Comparison of ENCODE assay signal across 18 mouse cellular contexts in the genomic region with DNA sequence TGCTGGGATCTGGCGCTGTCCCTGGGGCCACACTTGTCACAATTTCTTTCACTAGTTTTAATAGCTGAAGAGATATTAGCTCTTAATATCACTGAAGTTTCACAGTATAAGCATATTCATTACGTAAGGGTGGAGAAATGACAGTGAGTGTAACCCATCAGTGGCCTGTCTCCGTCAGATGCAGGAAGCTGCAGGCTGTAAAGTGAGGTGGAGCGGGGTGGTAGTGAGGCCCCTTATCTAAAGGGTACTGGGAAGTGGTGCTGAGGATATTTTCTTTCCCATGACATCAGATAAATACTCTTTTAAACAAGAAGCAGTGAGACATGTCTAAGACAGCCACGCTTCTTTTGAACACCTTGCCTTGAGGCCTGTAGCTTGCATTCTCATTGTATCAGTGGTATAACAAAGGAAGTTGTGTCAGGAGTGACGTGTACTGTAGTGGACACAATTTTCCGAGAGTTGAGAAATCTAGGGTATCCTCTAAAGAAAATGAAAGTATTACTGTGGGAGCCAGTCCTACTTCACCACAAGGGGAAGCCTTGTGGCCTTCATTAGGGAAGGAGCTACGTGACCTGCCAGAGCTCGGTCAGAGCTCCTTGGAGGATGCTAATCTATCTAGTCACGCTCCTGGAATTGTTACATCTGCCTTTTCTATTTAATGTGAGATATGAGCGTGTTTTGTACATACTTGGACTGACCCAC. TPM values are rescaled to one million over a fixed set of nuclear protein-coding genes. Genes with fewer than 3 reads are reported as not detected.
A peak's percentile ranks its signal among the peaks of the same experiment; 100 is the strongest.
DNase-seq lines count a peak whose midpoint lies in the region; ATAC-seq lines count a peak whose summit lies in the region.
"Had no signal": no experiment of that assay in that cellular context is flagged by ENCODE, and none has a peak within 500 bp of the region (broad histone marks: within the 10 kb centered on the region; RNA-seq: fewer than 3 reads in every experiment).

No protein-coding gene starts in this region.

- no peaks in the 10 kb centered on the region for H3K9me3 ChIP-seq in heart, embryonic 16.5 days (replicated peaks; ENCODE audit: control insufficient read depth, low read length)
- H3K9me3 ChIP-seq in midbrain, embryonic 10.5 days (replicated peaks) = no peaks in the 10 kb centered on the region
- no peaks in the 10 kb centered on the region for H3K9me3 ChIP-seq in midbrain, embryonic 16.5 days (replicated peaks; ENCODE audit: control insufficient read depth, low read length, poor library complexity, severe bottlenecking)
- H3K9me3 ChIP-seq: forebrain, embryonic 13.5 days; G1E; liver, embryonic 13.5 days had no signal

- H3K4me2 ChIP-seq in heart, embryonic 16.5 days (ENCODE audit: low read depth, low read length) = no peak overlapping the region
- H3K4me2 ChIP-seq in midbrain, embryonic 16.5 days (ENCODE audit: low read length) = no peak overlapping the region
- H3K4me2 ChIP-seq: forebrain, embryonic 13.5 days; liver, embryonic 13.5 days had no signal

- no peak overlapping the region for H3K9ac ChIP-seq in heart, embryonic 16.5 days (ENCODE audit: low read length)
- H3K9ac ChIP-seq in midbrain, embryonic 16.5 days (ENCODE audit: low read depth, low read length) = no peak overlapping the region
- H3K9ac ChIP-seq: forebrain, embryonic 13.5 days; liver, embryonic 13.5 days had no signal

- no peak for DNase-seq in heart, postnatal 14 days
- DNase-seq in midbrain, embryonic 10.5 days (ENCODE audit: low spot score) = peak; percentile 10
- no peak for DNase-seq in frontal cortex, postnatal 14 days (ENCODE audit: low spot score in 2 of 2)
- DNase-seq in right cerebral cortex, postnatal 36 days (ENCODE audit: low spot score in 2 of 2) = no peak
- DNase-seq: adrenal gland, postnatal 10 days; cerebellum, adult 9-10 months; embryo, embryonic 11 days; kidney, adult 18-20 months; kidney, postnatal 14 days; liver, embryonic 13.5 days; thymus, postnatal 25 days had no signal

- H3K36me3 ChIP-seq in heart, embryonic 16.5 days (ENCODE audit: control insufficient read depth, insufficient read depth) = peaks cover 2% of the 10 kb centered on the region; the same call in 1 of the 2 replicates
- peaks cover 38% of the 10 kb centered on the region for H3K36me3 ChIP-seq in midbrain, embryonic 10.5 days
- H3K36me3 ChIP-seq in midbrain, embryonic 16.5 days (ENCODE audit: control insufficient read depth, insufficient read depth, low read length) = no peaks in the 10 kb centered on the region

- H3K27me3 ChIP-seq in heart, embryonic 16.5 days (ENCODE audit: control insufficient read depth, insufficient read depth, low read length) = no peaks in the 10 kb centered on the region
- H3K27me3 ChIP-seq in midbrain, embryonic 10.5 days (ENCODE audit: low read depth, poor library complexity, severe bottlenecking) = no peaks in the 10 kb centered on the region
- no peaks in the 10 kb centered on the region for H3K27me3 ChIP-seq in midbrain, embryonic 16.5 days (ENCODE audit: control insufficient read depth, insufficient read depth, low read depth, low read length)
- H3K27me3 ChIP-seq: forebrain, embryonic 13.5 days; liver, embryonic 13.5 days had no signal

- no peaks in the 10 kb centered on the region for H3K4me1 ChIP-seq in heart, embryonic 16.5 days (ENCODE audit: control insufficient read depth, insufficient read depth, low read length)
- H3K4me1 ChIP-seq in midbrain, embryonic 10.5 days = peaks cover 8% of the 10 kb centered on the region; the same call in 1 of the 2 replicates
- no peaks in the 10 kb centered on the region for H3K4me1 ChIP-seq in midbrain, embryonic 16.5 days (ENCODE audit: control insufficient read depth, insufficient read depth, low read length)
- H3K4me1 ChIP-seq: forebrain, embryonic 13.5 days; liver, embryonic 13.5 days had no signal

- 75% methylated on average over 11 of the region's 11 CpGs for WGBS in heart, embryonic 16.5 days
- 94% methylated on average over 11 of the region's 11 CpGs for WGBS in midbrain, embryonic 10.5 days
- WGBS in midbrain, embryonic 16.5 days = 86% methylated on average over 11 of the region's 11 CpGs

- no peak overlapping the region for H3K4me3 ChIP-seq in heart, embryonic 16.5 days (ENCODE audit: low read length)
- H3K4me3 ChIP-seq in midbrain, embryonic 10.5 days = no peak overlapping the region
- H3K4me3 ChIP-seq in midbrain, embryonic 16.5 days (ENCODE audit: low read depth, low read length) = no peak overlapping the region
- H3K4me3 ChIP-seq: forebrain, embryonic 13.5 days; liver, embryonic 13.5 days had no signal

- intact Hi-C loops in heart, postnatal 14 days (cut with DNase I) = no loop called here

- no peak overlapping the region for H3K27ac ChIP-seq in heart, embryonic 16.5 days (ENCODE audit: low read length)
- no peak overlapping the region for H3K27ac ChIP-seq in midbrain, embryonic 10.5 days (replicated peaks)
- no peak overlapping the region for H3K27ac ChIP-seq in midbrain, embryonic 16.5 days (ENCODE audit: low read length)
- H3K27ac ChIP-seq: forebrain, embryonic 13.5 days; liver, embryonic 13.5 days; macrophage; stomach, postnatal 0 days had no signal

- 0 out of 2 replicates have a peak, but pooled peaks have one; percentile 23 for ATAC-seq in heart, embryonic 16.5 days (replicated peaks; ENCODE audit: extremely low read depth, insufficient read depth, low FRiP score)
- no peak for ATAC-seq in midbrain, embryonic 16.5 days
- peak; percentile 97 for ATAC-seq in megakaryocyte, adult 5-6 weeks (ENCODE audit: poor library complexity, severe bottlenecking)
- ATAC-seq: forebrain, embryonic 13.5 days had no signal

RNA-seq across cellular contexts. Expression of gene Rhoh, which starts 28.9 kb away (rescaled TPM):
- 5.9 and 16.8 TPM in 2 replicates for polyA plus RNA-seq in heart, embryonic 16.5 days (2015; fragmentation: Nextera tagmentation; extraction: Ambion mirVana)
- 1 to 10 TPM in 1 of 2 experiments, under 1 TPM in 1; 0.57 to 4.5 TPM for total RNA-seq in heart, postnatal 14 days (2021)
- 0.22 and 0.27 TPM in 2 replicates for polyA plus RNA-seq in midbrain, embryonic 10.5 days (2016; fragmentation: Nextera tagmentation; extraction: Ambion mirVana)
- polyA plus RNA-seq in midbrain, embryonic 16.5 days (2015; fragmentation: Nextera tagmentation; extraction: Ambion mirVana) = 0.34 and 0.73 TPM in 2 replicates
- total RNA-seq in megakaryocyte, adult 5-6 weeks (2015) = 6.4 and 10.8 TPM in 2 replicates
- total RNA-seq in megakaryocyte, adult 5-6 weeks (2017) = 9.3 and 10.5 TPM in 2 replicates
- polyA plus RNA-seq: G1E had no signal
